Mouse (Mus musculus) midbrain, embryonic 13.5 days (tissue): ENCODE measurements around the gene Gm43191. TPM values are rescaled to one million over a fixed set of nuclear protein-coding genes. Genes with fewer than 3 reads are reported as not detected.
"Not testable (repeated sequence)": the region's sequence is repeated elsewhere in the genome, so short reads cannot be mapped to it uniquely, and the experiment has no call there.

Experiments
- ATAC-seq: fragments of 200-750 bp; cut with Nextera tagmentation; 2 replicates; pipeline ENCODE4 v1.8.0; 2017; ENCODE audit warnings: mild to moderate bottlenecking, moderate TSS enrichment, moderate library complexity
- H3K27ac ChIP-seq: fragments of 300-500 bp; sonication (generic); 2 replicates; pipeline ENCODE4 v1.5.1; 2015; ENCODE audit warnings: inconsistent platforms, mild to moderate bottlenecking, moderate library complexity
- H3K27me3 ChIP-seq: fragments of 300-500 bp; sonication (generic); 2 replicates; pipeline ENCODE4 v1.6.1; 2015; ENCODE audit warnings: mild to moderate bottlenecking, inconsistent platforms
- H3K36me3 ChIP-seq: fragments of 300-500 bp; sonication (generic); 2 replicates; pipeline ENCODE4 v1.6.1; 2015; ENCODE audit warnings: mild to moderate bottlenecking, inconsistent platforms
- H3K4me1 ChIP-seq: fragments of 300-500 bp; sonication (generic); replicated peaks from 2 replicates; pipeline ENCODE4 v1.6.1; 2015; ENCODE audit warnings: inconsistent platforms
- H3K4me2 ChIP-seq: fragments of 300-500 bp; sonication (generic); replicated peaks from 2 replicates; pipeline ENCODE4 v1.6.1; 2015; ENCODE audit warnings: moderate library complexity, mild to moderate bottlenecking, inconsistent platforms
- H3K4me3 ChIP-seq: fragments of 300-500 bp; sonication (generic); replicated peaks from 2 replicates; pipeline ENCODE4 v1.5.1; 2015; ENCODE audit warnings: mild to moderate bottlenecking, inconsistent platforms
- H3K9ac ChIP-seq: fragments of 300-500 bp; sonication (generic); replicated peaks from 2 replicates; pipeline ENCODE4 v1.6.1; 2015; ENCODE audit warnings: mild to moderate bottlenecking, inconsistent platforms
- H3K9me3 ChIP-seq: fragments of 300-500 bp; sonication (generic); 2 replicates; pipeline ENCODE4 v1.6.1; 2016; ENCODE audit warnings: mild to moderate bottlenecking, inconsistent platforms
- WGBS: fragments of 180-500 bp; shearing (Covaris S2); methylation state at CpG from one replicate; pipeline ENCODE4 v1.1.7; 2015; 5-methylcytosine and 5-hydroxymethylcytosine counted together
- polyA plus RNA-seq: library from polyadenylated mRNA; unstranded; fragments of >200 nt; fragmentation: Nextera tagmentation; extraction: Ambion mirVana; gene quantifications from 2 replicates; pipeline ENCODE4 v1.2.1, GENCODE M21; 2015

The Gm43191 gene
- polyA plus RNA-seq, 1 experiment from 2014 or later, result not detected

DNA sequence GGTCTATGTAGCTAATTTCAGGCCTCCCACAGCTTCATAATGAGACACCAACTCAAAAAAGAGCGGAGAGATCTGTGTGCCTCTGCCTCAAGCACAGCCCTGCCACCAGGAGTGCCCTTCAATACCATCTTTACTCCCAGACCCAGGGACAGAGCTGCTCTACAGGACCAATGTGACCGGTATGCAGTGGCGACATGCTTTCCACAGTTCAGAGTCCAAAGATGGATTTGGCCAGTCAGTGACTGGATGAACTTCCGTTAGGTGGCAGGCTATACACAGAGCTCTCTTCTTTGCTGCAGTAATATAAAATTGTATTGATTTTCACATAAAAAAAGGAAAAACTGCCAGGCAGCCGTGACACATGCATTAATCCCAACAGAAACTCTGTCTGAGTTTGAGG, 22.8 kb upstream of the Gm43191 start:
- WGBS, result 92% methylated on average over 5 of the region's 5 CpGs
- H3K27ac ChIP-seq, result no peak overlapping the region
- H3K4me3 ChIP-seq, result no peak overlapping the region
- H3K9ac ChIP-seq, result no peak overlapping the region
- peaks cover 5% of the 10 kb centered on the region; the same call in 1 of the 2 replicates for H3K36me3 ChIP-seq
- H3K4me1 ChIP-seq, result no peaks in the 10 kb centered on the region
- no peak overlapping the region for H3K4me2 ChIP-seq
- no peaks in the 10 kb centered on the region for H3K9me3 ChIP-seq
- no peak for ATAC-seq
- no peaks in the 10 kb centered on the region for H3K27me3 ChIP-seq

- no peak overlapping the region for H3K9ac ChIP-seq
- no peaks in the 10 kb centered on the region for H3K9me3 ChIP-seq
- H3K4me3 ChIP-seq, result no peak overlapping the region
- H3K27me3 ChIP-seq, result no peaks in the 10 kb centered on the region
- 85% methylated on average over 1 of the region's 1 CpGs for WGBS
- peaks cover 5% of the 10 kb centered on the region; the same call in 1 of the 2 replicates for H3K36me3 ChIP-seq
- no peak overlapping the region for H3K4me2 ChIP-seq
- H3K27ac ChIP-seq, result no peak overlapping the region
- no peak for ATAC-seq
- H3K4me1 ChIP-seq, result no peaks in the 10 kb centered on the region
Measured at GRCm38 (mm10) chr3:116702647-116703272, 21.7 kb upstream of the Gm43191 start.

DNA sequence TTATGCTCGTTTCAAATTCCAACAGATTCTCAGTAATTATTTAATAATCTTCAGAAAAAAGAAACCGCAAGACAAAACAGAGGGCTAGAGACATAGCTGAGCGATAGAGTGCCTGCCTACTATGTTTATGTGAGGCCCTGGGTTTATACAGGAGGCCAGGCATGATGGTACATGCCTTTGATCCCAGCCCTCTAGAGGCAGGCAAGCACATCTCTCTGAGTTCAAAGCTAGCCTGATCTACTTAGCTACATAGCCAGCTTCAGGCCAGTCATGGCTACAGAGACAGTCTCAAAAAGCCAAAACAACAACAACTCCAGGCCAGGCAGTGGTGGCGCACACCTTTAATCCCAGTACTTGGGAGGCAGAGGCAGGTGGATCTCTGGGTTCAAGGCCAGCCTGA, 20.5 kb upstream of the Gm43191 start:
- H3K27me3 ChIP-seq, result no peaks in the 10 kb centered on the region
- peaks cover 5% of the 10 kb centered on the region; the same call in 1 of the 2 replicates for H3K36me3 ChIP-seq
- ATAC-seq, result no peak
- H3K4me2 ChIP-seq, result no peak overlapping the region
- H3K4me1 ChIP-seq, result no peaks in the 10 kb centered on the region
- H3K9me3 ChIP-seq, result no peaks in the 10 kb centered on the region
- H3K4me3 ChIP-seq, result no peak overlapping the region
- no peak overlapping the region for H3K27ac ChIP-seq
- no peak overlapping the region for H3K9ac ChIP-seq
- 91% methylated on average over 4 of the region's 4 CpGs for WGBS

- 82% methylated on average over 2 of the region's 2 CpGs for WGBS
- ATAC-seq, result no peak
Measured at GRCm38 (mm10) chr3:116698786-116699185, 17.7 kb upstream of the Gm43191 start.

DNA sequence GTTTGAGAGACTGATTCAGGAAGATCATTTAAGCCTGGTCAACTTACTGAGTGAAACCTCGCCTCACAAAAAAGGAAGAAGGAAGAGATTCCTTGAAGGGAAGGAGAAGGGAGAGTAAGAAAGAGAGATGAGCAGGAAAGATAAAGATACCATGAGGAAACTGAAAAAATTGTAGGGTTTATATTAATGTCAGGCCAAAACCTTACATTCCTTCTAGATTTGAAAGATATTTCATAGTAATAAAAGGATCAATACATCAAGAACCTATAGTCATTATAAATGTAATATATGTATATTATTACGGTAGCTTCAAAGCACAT, 14.6 kb upstream of the Gm43191 start:
- no peak overlapping the region for H3K4me3 ChIP-seq

More at GRCm38 (mm10) chr3:116698786-116699185, 17.7 kb upstream of the Gm43191 start:
- H3K36me3 ChIP-seq, result no peaks in the 10 kb centered on the region
- H3K9ac ChIP-seq, result no peak overlapping the region
- no peak overlapping the region for H3K4me2 ChIP-seq
- no peaks in the 10 kb centered on the region for H3K9me3 ChIP-seq
- H3K4me3 ChIP-seq, result no peak overlapping the region
- no peaks in the 10 kb centered on the region for H3K4me1 ChIP-seq
- no peaks in the 10 kb centered on the region for H3K27me3 ChIP-seq
- H3K27ac ChIP-seq, result no peak overlapping the region

DNA sequence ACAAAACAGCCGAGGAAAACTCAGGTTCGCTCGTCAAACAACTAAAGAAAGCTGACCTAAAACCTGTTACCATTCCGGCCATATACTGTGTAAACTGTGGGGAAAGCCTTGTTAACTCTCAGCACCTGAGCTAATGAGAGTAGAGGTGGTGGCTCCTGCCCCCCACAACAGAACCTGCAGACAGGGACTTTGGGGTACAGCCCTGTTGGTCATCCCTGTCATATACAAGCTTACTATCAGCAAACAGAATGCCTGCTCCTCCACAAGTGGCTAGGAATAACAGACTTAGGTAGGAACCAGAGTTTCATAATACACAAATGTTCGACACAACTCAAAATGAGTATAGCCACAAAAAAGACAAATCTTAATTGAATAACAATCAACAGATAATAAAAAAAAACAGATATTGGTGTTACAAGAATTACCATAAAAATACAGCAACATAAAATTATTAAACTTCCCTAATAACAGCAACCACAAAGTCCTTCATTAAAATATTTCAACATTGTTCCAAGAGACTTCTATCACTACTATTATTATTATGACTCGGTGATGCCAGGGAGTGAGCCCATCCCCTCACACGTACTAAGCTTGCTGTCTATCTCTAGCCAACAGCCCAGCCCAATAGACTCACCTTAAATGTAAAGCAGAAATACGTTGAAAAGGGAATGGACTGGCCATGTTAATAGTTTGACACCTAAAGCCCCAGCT, 14.1 kb upstream of the Gm43191 start:
- no peak overlapping the region for H3K27ac ChIP-seq
- ATAC-seq, result no peak
- H3K4me1 ChIP-seq, result no peaks in the 10 kb centered on the region
- H3K36me3 ChIP-seq, result no peaks in the 10 kb centered on the region
- no peak overlapping the region for H3K4me2 ChIP-seq
- 91% methylated on average over 8 of the region's 8 CpGs for WGBS
- H3K4me3 ChIP-seq, result no peak overlapping the region
- H3K27me3 ChIP-seq, result no peaks in the 10 kb centered on the region
- no peaks in the 10 kb centered on the region for H3K9me3 ChIP-seq
- H3K9ac ChIP-seq, result no peak overlapping the region

More for the DNA sequence above, 14.6 kb upstream of the Gm43191 start:
- no peaks in the 10 kb centered on the region for H3K9me3 ChIP-seq
- H3K4me2 ChIP-seq, result no peak overlapping the region
- no peak for ATAC-seq
- H3K36me3 ChIP-seq, result no peaks in the 10 kb centered on the region
- H3K9ac ChIP-seq, result no peak overlapping the region
- H3K27me3 ChIP-seq, result no peaks in the 10 kb centered on the region
- WGBS, result 95% methylated on average over 2 of the region's 2 CpGs
- no peak overlapping the region for H3K27ac ChIP-seq
- H3K4me1 ChIP-seq, result no peaks in the 10 kb centered on the region

DNA sequence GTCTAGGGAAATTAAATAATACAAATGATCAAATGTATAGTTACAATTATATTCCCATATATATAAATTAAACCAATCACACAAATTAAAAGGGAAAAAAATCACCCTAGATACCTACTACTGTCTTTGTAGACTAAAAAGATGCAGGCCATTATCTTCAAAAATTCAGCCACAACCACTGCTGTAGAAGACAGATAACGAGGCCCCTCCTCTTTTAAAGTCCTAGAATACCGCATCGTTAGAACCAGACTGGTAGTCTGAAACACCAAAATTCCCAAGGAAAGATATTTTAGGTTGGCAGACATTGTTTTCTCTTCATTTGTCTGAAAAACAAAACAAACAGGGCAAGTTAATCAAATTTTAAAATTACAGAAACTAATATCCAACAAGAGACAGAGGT, 13.3 kb upstream of the Gm43191 start:
- no peaks in the 10 kb centered on the region for H3K9me3 ChIP-seq
- H3K4me1 ChIP-seq, result no peaks in the 10 kb centered on the region
- H3K4me3 ChIP-seq, result no peak overlapping the region
- H3K27ac ChIP-seq, result no peak overlapping the region
- WGBS, result 87% methylated on average over 3 of the region's 3 CpGs
- ATAC-seq, result no peak
- no peak overlapping the region for H3K4me2 ChIP-seq
- no peaks in the 10 kb centered on the region for H3K36me3 ChIP-seq
- no peaks in the 10 kb centered on the region for H3K27me3 ChIP-seq
- no peak overlapping the region for H3K9ac ChIP-seq

DNA sequence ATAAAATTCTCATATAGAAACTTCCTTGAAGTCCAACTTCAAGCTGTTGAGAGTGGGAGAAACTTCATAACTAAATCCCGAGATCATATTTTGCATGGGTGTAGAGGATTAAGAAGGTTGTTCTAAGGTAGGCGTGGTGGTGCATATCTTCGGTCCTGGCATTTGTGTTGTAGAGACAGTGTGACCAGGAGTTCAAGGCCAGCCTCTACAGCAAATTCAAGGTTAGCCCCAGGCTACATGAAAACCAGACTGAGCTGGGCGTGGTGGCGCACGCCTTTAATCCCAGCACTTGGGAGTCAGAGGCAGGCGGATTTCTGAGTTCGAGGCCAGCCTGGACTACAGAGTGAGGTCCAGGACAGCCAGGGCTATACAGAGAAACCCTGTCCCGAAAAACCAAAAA, 16.8 kb downstream of the Gm43191 start:
- WGBS, result 91% methylated on average over 9 of the region's 9 CpGs
- not testable (repeated sequence) for H3K9me3 ChIP-seq, H3K4me2 ChIP-seq, H3K27me3 ChIP-seq, H3K4me3 ChIP-seq, H3K9ac ChIP-seq, H3K27ac ChIP-seq, H3K36me3 ChIP-seq, ATAC-seq
- H3K4me1 ChIP-seq, result peaks cover 21% of the 10 kb centered on the region

DNA sequence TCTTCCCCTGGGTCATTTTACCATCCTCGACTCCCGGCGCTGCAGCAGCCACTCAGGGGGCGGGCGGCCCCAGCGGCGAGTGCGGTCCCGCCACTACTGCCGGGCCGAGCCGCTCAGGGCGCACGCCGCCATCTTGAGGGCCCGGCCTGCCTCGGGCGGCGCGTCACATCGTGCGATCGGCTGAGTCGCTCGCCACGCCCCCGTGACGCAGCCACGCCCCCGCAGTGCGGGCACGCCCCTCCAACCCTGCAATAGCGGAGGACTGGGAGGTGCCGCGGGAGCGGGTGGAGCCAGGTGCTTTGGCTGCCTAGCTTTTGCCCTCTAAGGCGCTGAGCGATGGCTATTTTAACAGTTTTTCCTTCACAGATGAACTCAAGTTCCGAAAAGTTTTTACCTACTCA, 18.6 kb downstream of the Gm43191 start, which contains the start of gene Mfsd14a:
Gene Mfsd14a, minus strand, starts transcription at position 215 of the 401 bp plus-strand sequence.
- ATAC-seq, result peak; percentile 99
- Histone ChIP-seq H3K36me3 (no peaks in the 10 kb centered on the region), H3K4me2 (peak within 1 kb of the TSS; percentile 77), H3K4me3 (peak within 1 kb of the TSS; percentile 95), H3K27ac (peak within 1 kb of the TSS; percentile 97), H3K27me3 (no peaks in the 10 kb centered on the region), H3K9ac (peak within 1 kb of the TSS; percentile 98), H3K9me3 (no peaks in the 10 kb centered on the region), H3K4me1 (peaks cover 33% of the 10 kb centered on the region)
- under 1% methylated on average over 39 of the region's 39 CpGs for WGBS

DNA sequence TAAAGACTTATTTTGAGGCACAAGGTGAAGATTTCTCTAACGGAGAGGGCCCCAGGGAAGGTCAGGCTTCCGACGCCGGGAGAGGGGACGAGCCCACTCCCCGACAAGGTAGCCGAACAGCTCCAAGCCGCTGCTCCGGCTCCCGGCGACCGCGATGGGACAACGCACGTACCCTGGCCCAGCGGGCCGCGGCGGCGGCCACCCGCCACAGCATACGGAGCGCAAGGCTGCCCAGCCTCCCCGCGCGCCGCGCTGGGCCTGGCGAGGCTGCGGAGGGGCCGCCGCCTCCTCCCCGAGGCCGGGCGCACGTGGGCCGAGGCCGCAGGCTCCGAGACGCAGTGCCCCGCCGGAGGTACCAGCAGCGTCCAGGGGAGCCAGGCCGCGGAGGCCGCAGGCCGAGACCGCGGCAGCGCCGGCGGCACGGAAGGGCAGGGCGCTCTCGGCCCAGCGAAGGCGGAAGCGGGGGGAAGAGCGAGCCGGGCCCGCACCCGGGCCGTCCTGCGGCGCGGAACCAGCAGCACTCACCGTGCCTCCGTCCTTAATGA, 19.1 kb downstream of the Gm43191 start:
- Histone ChIP-seq H3K4me1 (peaks cover 38% of the 10 kb centered on the region), H3K9me3 (no peaks in the 10 kb centered on the region), H3K9ac (peak overlapping the region; percentile 98), H3K36me3 (no peaks in the 10 kb centered on the region), H3K4me2 (peak overlapping the region; percentile 77), H3K27ac (peak overlapping the region; percentile 97), H3K4me3 (peak overlapping the region; percentile 95), H3K27me3 (no peaks in the 10 kb centered on the region)
- WGBS, result under 1% methylated on average over 47 of the region's 68 CpGs
- ATAC-seq, result peak; percentile 91

GRCm38 (mm10) chr3:116661288-116661869, 19.7 kb downstream of the Gm43191 start:
- peak overlapping the region; percentile 95 for H3K4me3 ChIP-seq
- H3K36me3 ChIP-seq, result no peaks in the 10 kb centered on the region
- H3K4me1 ChIP-seq, result peaks cover 43% of the 10 kb centered on the region
- peak overlapping the region; percentile 77 for H3K4me2 ChIP-seq
- H3K27ac ChIP-seq, result peak overlapping the region; percentile 97
- ATAC-seq, result 0 out of 2 replicates have a peak, but pooled peaks have one; percentile 0
- no peaks in the 10 kb centered on the region for H3K9me3 ChIP-seq
- no peaks in the 10 kb centered on the region for H3K27me3 ChIP-seq
- WGBS, result 8% methylated on average over 16 of the region's 16 CpGs
- peak overlapping the region; percentile 98 for H3K9ac ChIP-seq

DNA sequence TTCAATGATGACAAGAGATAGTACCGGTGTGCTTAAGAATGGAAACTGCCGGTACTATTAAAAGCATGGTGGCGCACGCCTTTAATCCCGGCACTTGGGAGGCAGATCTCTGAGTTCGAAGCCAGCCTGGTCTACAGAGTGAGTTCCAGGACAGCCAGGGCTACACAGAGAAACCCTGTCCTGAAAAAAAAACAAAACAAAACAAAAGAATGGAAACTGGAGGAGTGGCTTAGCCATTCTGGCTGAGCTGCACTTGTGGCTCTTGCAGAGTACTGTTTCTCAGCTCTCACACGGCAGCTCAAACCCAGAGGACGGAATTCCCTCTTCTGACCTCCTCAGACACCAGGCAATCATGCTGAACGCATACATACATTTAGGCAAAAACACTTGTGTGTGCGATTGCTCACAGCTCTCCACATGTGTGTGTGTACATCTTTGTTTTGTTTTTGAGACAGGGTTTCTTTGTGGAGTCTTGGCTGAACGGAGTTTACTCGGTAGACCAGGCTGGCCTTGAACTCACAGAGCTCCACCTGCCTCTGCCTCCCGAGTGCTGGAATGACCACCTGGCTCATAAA, 21.1 kb downstream of the Gm43191 start:
- 80% methylated on average over 13 of the region's 13 CpGs for WGBS
- no peak overlapping the region for H3K4me3 ChIP-seq
- no peak overlapping the region for H3K9ac ChIP-seq
- H3K4me2 ChIP-seq, result 0 out of 2 replicates have a peak overlapping the region, but pooled peaks have one; percentile 1
- H3K36me3 ChIP-seq, result no peaks in the 10 kb centered on the region
- H3K9me3 ChIP-seq, result no peaks in the 10 kb centered on the region
- H3K27me3 ChIP-seq, result no peaks in the 10 kb centered on the region
- H3K4me1 ChIP-seq, result peaks cover 47% of the 10 kb centered on the region
- H3K27ac ChIP-seq, result no peak overlapping the region
- no peak for ATAC-seq
